Mouse (Mus musculus): ENCODE results near the gene Entpd3.
A peak's percentile ranks its signal among the peaks of the same experiment; 100 is the strongest.

DNA sequence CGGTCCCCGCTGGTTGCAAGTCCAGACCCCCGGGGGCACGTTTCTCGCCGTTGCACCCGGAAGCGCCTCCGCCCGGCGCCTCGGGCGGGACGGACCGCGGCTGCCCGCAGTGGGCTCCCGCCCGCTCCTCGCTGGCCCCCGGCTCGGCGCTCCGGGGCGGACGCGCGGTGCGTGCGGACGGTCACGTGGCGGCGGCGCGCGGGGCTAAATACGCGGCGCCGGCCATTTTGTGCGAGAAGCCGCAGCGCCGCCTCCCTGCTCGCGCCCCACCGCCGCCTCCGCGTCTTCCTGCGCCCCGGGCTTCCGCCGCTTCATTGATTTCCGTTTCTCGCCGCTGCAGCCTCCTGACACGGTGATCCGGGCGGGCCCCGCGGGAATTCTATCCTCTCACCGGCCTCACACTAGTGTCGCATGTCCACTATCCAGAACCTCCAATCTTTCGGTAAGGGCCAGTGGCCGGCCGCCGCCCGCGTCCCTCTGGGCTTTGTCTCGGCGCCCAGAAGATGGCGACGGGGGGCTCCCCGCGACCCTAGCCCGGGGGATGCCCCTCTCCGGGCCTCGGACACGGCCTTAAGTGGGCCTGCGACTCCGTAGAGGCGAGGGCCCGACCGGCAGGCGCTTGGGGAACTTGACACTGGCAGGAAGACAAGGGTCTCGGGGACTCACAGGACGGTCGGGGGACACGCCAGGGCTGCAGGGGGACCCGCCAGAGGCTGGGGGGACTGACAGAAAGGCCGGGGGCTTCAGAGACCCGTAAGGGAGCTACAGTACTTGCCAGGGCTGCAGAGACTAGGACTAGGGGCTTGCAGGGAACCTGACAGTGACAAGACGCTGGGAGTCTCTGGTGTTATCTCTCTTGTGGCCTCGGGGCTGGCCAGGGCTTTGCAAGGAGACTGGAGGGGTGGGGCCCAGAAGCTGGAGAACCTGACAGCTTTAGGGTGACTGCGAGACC lies 46.9 kb upstream of the Entpd3 start:
- no peak for TF ChIP-seq TAL1 (IDR thresholded peaks at IDR 0.05; ENCODE audit: low read length)
- TF ChIP-seq GATA1 (IDR thresholded peaks at IDR 0.05; ENCODE audit: low read length): peak; percentile 44; the same call in 1 of the 2 replicates
